Mouse (Mus musculus) ES-E14 (cell line): Measurements from ENCODE around the gene Flnc. TPM values are rescaled to one million over a fixed set of nuclear protein-coding genes. Genes with fewer than 3 reads are reported as not detected.

Source experiments
- DNase-seq: peaks from one replicate; pipeline ENCODE4 v3.0.0-alpha.2; 2013; ENCODE audit warnings: low read depth, low spot score
- H3K27ac ChIP-seq: 2 replicates; pipeline ENCODE4 v1.5.1; 2012; ENCODE audit warnings: low read depth, mild to moderate bottlenecking, low read length, moderate library complexity, mixed read lengths; ENCODE audit not compliant: poor library complexity, insufficient read depth, severe bottlenecking
- H3K36me3 ChIP-seq: 2 replicates; pipeline ENCODE4 v1.6.1; 2012; ENCODE audit warnings: mild to moderate bottlenecking, low read length, moderate library complexity, mixed read lengths; ENCODE audit not compliant: control insufficient read depth, poor library complexity, insufficient read depth, severe bottlenecking
- H3K4me1 ChIP-seq, 2 experiments: fragments of 150-350 bp in 1 of 2; sonication (generic) in 1 of 2; 2 replicates each; pipeline ENCODE4 v1.6.1; 2012; ENCODE audit warnings: low read length in 2 of 2, mild to moderate bottlenecking in 1 of 2, mixed read lengths in 1 of 2; ENCODE audit not compliant: control insufficient read depth in 2 of 2, insufficient read depth in 2 of 2, poor library complexity in 1 of 2
- H3K4me3 ChIP-seq, 2 experiments: fragments of 150-350 bp in 1 of 2; sonication (generic) in 1 of 2; 2 replicates each; pipeline ENCODE4 v1.5.1; 2012; ENCODE audit warnings: low read length in 2 of 2, low read depth in 1 of 2, mild to moderate bottlenecking in 1 of 2, mixed read lengths in 1 of 2; ENCODE audit not compliant: insufficient read depth in 1 of 2, poor library complexity in 1 of 2, severe bottlenecking in 1 of 2
- H3K9ac ChIP-seq: 2 replicates; pipeline ENCODE4 v1.6.1; 2012; ENCODE audit warnings: low read depth, mild to moderate bottlenecking, low read length, mixed read lengths; ENCODE audit not compliant: poor library complexity, insufficient read depth, severe bottlenecking
- H3K9me3 ChIP-seq: fragments of 150-350 bp; sonication (generic); 2 replicates; pipeline ENCODE4 v1.6.1; 2012; ENCODE audit warnings: low read depth, mild to moderate bottlenecking, low read length; ENCODE audit not compliant: control insufficient read depth, insufficient read depth
- CHD2 ChIP-seq: IDR thresholded peaks from 2 replicates; pipeline ENCODE4 v1.6.1; 2014; ENCODE audit warnings: mild to moderate bottlenecking, low read depth, low read length, inconsistent platforms
- HCFC1 ChIP-seq: IDR thresholded peaks from 2 replicates; pipeline ENCODE4 v1.6.1; 2012; ENCODE audit warnings: low read length, inconsistent platforms, borderline replicate concordance; ENCODE audit not compliant: insufficient read depth
- MAFK ChIP-seq: IDR thresholded peaks from 2 replicates; pipeline ENCODE4 v1.6.1; 2014; ENCODE audit warnings: mild to moderate bottlenecking, low read depth, low read length, inconsistent platforms; ENCODE audit not compliant: insufficient read depth
- ZC3H11A ChIP-seq: IDR thresholded peaks from 2 replicates; pipeline ENCODE4 v1.6.1; 2012; ENCODE audit warnings: low read depth, mild to moderate bottlenecking, inconsistent platforms, low read length, borderline replicate concordance
- ZNF384 ChIP-seq: IDR thresholded peaks from 2 replicates; pipeline ENCODE4 v1.6.1; 2012; ENCODE audit warnings: low read depth, low read length, inconsistent platforms
- in situ Hi-C, 2 experiments: fragments of 600-800 bp; cut with MboI; formaldehyde crosslinking; loops; one replicate each; pipeline ENCODE4 v1.15.1; 2025; ENCODE audit warnings: low sequenced_read_pairs in 2 of 2, inconsistent platforms in 1 of 2; ENCODE audit not compliant: unreplicated experiment in 2 of 2
- total RNA-seq: library from RNA; depleted of rRNA; stranded (reverse); fragments of 300-350 nt; gene quantifications from 2 replicates; pipeline ENCODE4 v1.2.3, GENCODE M21; 2012

Flnc gene
- total RNA-seq, 1 experiment = 86.4 TPM

DNA sequence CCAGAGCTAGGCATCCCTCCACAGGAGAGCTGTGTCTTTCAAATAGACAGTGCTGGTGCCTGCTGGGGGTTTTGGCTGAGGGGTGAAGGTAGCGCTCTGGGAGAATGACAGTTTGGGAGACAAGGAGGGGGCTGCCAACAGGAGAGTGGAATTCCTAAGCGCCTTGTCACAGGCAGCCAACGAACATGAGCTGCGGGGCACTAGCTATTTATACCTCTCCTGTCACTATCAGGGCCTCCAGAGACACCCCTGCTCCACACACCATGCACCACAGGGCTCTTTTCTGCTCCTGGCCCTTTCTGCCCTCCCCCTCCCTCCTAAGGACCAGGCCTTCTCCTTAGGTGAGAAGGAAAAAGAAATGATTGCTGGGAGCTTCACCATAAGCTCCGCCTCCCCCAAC lies 1.6 kb upstream of the Flnc start:
- Histone ChIP-seq H3K9ac (no peak overlapping the region), H3K4me3 (no peak overlapping the region), H3K9me3 (no peaks in the 10 kb centered on the region), H3K27ac (no peak overlapping the region), H3K36me3 (no peaks in the 10 kb centered on the region), H3K4me1 (peaks cover 0 to 19% of the 10 kb centered on the region in 2 experiments; a peak in 2 of 4 replicates)
- in situ Hi-C loops = no loop called here
- DNase-seq = no peak
- no peak for TF ChIP-seq HCFC1
- TF ChIP-seq MAFK = no peak
- no peak for TF ChIP-seq ZNF384
- TF ChIP-seq ZC3H11A = no peak
- no peak for TF ChIP-seq CHD2

DNA sequence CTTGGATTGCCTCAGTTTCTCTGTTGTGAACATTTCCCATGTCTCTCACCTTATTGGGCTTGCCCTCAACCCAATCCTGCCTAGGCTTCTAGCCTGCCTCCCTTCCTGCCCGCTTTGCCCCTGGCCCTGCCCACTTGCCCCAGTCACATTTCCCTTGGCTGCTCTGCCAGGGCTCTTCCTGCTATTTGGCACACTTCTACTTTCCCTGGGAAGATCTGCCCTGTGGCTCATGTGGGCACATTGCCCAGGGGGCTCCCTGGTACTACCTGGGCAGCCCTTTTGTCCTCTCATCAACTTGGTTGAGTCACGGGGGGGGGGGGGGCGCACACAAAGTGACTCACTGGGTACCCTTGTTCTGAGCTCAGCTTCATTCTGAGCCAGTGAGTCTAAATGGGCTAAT lies 900 bp upstream of the Flnc start:
- no peak for DNase-seq
- Histone ChIP-seq H3K36me3 (no peaks in the 10 kb centered on the region), H3K9ac (no peak overlapping the region), H3K4me1 (peaks cover 0 to 23% of the 10 kb centered on the region in 2 experiments; a peak in 2 of 4 replicates), H3K9me3 (no peaks in the 10 kb centered on the region), H3K27ac (no peak overlapping the region), H3K4me3 (no peak overlapping the region)
- TF ChIP-seq ZNF384 (no peak), ZC3H11A (no peak), MAFK (no peak), HCFC1 (no peak), CHD2 (no peak)
- in situ Hi-C loops = no loop called here

DNA sequence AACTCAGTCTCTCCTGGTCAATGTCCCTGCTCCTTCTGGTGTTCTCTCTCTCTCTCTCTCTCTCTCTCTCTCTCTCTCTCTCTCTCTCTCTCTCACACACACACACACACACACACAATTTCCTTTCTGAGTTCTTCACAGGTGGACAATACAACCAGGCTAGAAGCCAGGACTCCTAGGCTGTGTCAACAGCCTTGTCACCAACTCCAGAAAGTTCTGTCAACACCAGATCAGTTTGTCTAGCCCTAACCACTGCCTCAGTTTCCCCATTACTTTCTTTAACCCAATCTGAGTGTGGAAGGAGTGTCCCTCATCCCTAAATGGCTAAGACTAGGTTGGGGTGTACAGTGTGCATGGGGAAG lies 399 bp upstream of the Flnc start:
- Histone ChIP-seq H3K27ac (no peak overlapping the region), H3K9me3 (no peaks in the 10 kb centered on the region), H3K4me3 (peak overlapping the region; percentile 33 to 63; a peak in 3 of 4 replicates), H3K36me3 (no peaks in the 10 kb centered on the region), H3K9ac (no peak overlapping the region), H3K4me1 (peaks cover 0 to 23% of the 10 kb centered on the region in 2 experiments; a peak in 2 of 4 replicates)
- DNase-seq = no peak
- in situ Hi-C loops = no loop called here
- TF ChIP-seq ZC3H11A = no peak
- no peak for TF ChIP-seq MAFK
- TF ChIP-seq CHD2 = no peak
- TF ChIP-seq ZNF384 = no peak
- no peak for TF ChIP-seq HCFC1

DNA sequence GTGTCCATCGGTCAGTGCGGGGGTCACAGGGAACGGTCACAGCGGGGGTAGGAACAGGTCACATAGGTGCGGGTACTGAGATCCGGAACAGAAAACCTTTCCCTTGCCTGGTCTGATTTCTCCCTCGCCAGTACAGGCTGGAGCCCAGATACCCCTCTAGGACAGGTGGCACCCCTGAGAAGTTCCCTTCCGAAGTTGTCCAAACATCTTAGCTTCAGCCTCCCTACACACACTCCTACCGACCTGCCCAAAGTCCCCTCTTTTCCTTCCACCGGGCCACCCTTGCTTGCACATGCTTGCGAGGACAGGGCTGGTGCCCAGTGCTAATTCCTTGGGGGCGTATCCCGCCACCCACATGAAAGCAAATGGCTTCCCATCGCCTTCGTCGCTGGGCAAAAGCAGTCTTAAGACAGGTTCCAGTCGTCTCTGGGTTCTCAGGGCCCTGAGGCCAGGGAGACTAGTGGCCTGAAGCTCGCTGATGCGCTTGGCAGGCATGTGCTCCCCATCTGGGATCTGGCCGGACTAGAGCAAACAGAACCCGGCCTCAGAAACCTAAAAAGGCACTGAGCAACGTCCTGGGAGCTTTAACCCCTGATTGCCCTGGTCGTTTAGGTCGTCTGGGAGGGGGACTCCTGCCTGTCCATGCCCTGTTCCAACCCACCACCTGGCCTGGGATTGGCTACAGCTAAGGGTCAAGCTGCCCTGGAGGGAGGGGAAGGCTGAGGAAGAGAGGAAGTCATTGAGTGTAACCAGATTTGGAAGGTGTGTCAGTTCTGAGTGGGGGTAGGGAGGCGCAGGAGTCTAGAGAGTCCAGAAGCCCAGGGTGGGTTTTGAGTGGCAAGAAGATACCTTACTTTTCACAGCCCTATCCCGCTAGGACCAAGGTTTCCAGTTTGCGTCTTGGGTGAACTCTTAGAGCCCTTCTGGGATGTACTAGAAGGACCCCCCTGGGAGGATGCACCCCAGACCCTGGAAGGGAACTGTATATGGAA lies 1.0 kb downstream of the Flnc start:
- in situ Hi-C loops = no loop called here
- H3K4me3 ChIP-seq = peak overlapping the region; percentile 33 to 63
- H3K9me3 ChIP-seq = no peaks in the 10 kb centered on the region
- no peaks in the 10 kb centered on the region for H3K36me3 ChIP-seq
- H3K4me1 ChIP-seq = peaks cover 0 to 23% of the 10 kb centered on the region in 2 experiments; a peak in 2 of 4 replicates
- H3K9ac ChIP-seq = peak overlapping the region; percentile 34
- TF ChIP-seq CHD2 (no peak), HCFC1 (no peak), ZC3H11A (no peak), MAFK (no peak), ZNF384 (no peak)
- H3K27ac ChIP-seq = peak overlapping the region; percentile 16; the same call in 1 of the 2 replicates
- DNase-seq = no peak
